Mouse (Mus musculus): Measurements from ENCODE around the gene 2610528A11Rik.
"Not testable (repeated sequence)": the region's sequence is repeated elsewhere in the genome, so short reads cannot be mapped to it uniquely, and the experiment has no call there.

The 2610528A11Rik gene

DNA sequence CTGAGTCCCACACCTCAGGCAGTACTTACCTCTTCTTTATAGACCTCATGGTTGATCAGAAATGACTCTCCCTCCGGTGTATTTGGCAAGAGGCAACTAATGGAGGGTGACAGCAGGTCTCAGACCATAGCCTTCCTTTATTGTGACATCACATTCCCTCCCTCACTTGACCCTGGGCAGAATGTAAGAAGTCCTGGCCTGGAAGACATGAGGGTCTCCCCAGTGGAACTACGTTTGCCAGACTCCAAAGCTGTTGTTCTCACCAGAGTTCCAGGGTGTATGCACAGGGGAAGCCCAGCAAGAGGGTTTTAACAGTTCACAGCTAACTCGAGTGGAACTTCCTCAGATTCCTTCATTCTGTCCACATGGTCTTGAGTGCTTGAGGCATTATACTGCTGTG, at the start of gene 2610528A11Rik:
TSS of gene 2610528A11Rik (minus strand) at position 101 of the 400 bp plus-strand sequence.
- DNase-seq (ENCODE audit: low spot score): no peak

DNA sequence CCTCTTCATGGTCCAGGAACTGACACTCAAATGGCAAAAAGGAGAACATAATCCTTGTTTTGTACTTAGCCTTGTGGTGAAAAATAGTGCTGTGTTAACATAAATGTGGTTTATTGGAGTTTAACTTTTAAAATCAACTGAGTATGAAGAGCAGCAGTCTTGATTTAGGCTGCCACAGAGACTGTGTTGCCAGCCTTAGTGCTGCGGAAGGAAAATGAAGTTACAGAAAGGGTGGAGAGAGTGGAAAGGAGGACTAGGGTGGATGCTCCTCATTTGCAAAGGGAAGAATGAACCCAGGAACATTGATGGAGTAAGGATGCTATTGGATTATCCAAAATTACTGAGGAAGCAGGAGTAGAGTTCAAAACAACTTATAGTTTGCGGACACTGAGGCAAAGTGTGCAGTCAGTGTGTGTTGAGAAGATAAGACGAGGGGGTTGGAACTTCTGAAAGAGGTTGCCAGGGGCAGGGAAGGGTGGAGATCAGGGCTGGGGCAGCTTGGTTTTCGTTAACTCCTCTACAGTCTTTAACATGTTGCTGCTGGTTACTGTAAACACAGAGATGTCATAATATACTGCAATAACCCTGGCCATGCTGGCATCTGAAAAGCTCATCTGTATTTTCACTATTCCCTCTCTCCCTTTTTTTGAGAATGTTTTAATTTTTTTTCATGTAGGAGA, 49.6 kb upstream of the 2610528A11Rik start:
- DNase-seq (ENCODE audit: low spot score): no peak

DNA sequence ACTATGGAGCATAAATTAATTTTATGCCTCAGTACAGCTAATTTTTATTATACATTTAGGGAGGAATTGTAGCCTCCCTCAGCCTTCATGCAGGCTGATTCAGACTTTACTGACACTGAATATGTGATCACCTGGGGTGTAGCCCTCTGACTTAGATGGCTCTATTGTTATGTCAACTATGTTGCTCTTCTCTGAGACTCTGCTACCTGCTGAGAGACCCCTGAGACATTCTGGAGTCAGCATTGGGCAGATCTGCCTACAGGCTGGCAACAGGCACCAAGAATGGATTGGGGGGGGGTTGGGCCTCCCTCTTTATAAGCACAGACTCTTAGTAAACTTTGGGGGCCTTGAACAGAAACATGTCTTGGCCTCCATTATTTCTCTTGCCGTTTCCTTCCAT, 40.6 kb upstream of the 2610528A11Rik start:
- no peak for DNase-seq (ENCODE audit: low spot score)

DNA sequence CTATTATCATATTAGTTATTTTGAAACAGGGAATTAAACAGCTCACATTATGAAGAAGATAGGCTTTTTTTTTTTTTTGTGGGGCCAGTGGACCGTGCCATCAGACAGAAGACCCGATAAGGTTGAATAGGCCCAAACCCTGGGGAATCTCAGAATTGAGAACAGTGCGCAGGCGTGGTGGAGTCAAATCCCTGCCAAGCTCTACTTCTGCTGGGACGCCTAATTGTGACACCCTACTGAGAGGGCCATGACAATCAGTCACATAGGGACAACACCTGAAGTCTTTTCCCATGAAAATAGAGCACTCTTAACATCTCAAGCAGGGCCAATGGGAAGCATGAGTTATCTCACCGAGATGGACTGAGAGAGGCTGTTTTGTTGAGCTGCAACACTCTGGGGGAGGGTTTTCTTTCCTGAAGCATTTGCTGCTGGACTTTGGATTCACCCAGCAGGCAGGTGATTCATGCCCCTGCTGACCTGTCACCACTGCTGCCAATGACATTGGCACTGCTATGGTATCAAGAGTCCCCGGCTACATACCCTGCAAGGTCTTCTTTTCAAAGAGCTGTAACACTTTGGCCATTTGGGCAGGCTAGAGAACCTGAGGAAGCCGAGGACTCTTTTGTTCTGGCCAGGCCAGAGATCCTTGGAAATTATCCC, 25.4 kb upstream of the 2610528A11Rik start:
- no peak for DNase-seq (ENCODE audit: low spot score)

DNA sequence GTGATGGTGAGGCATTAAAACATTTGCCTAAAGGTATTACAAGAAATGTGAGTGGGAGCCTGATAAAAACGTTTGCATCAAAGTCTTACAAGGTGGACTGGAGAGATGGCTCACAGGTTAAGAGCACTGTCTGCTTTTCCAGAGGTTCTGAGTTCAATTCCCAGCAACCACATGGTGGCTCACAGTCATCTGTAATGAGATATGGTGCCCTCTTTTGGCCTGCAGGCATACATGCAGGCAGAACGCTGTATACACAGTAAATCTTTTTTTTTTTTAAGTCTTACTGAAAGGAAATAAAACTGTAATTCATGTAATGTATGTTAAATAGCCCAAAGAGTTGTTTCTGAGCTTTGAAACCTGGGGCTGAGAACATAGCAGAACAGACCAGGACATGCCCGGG, 23.8 kb upstream of the 2610528A11Rik start:
- not testable (repeated sequence) for DNase-seq (ENCODE audit: low spot score)

DNA sequence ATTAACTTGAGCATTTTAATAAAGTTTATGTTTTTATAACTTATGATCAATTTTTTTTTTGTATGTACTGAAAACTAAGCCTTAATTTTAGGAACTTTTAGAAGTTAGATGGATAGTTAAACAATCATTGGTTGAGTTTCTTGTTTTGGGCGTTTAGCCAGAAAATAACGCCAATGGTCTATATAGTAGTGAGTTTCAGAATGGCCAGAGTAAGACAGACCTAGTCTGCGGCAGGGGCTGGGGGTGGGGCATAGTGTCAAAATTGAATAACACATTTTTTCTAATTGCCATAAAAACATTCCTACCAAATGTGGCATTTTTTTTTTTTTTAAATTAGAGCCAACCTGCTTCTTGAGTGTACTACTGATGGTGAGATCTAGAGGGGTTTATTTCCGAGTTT, 22.3 kb upstream of the 2610528A11Rik start:
- no peak for DNase-seq (ENCODE audit: low spot score)

DNA sequence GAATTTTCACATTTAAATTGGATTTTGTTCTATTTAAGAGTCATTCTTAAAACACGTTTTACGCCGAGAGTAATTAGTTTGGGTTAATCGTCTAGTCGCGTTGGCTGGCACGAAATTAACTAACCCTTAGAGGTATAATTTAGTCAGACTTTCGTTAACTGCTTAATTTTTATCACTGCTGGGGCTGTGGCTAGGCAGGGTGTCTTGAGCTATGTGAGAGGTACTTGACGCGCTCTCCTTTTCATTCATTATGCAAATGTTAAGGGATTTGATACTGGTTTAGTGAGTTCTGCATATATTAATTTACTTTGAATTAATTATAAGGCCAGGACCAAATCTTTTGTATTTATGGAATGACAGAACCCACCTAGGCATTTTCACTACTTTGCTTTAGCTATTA, 21.8 kb upstream of the 2610528A11Rik start:
- DNase-seq (ENCODE audit: low spot score): no peak

DNA sequence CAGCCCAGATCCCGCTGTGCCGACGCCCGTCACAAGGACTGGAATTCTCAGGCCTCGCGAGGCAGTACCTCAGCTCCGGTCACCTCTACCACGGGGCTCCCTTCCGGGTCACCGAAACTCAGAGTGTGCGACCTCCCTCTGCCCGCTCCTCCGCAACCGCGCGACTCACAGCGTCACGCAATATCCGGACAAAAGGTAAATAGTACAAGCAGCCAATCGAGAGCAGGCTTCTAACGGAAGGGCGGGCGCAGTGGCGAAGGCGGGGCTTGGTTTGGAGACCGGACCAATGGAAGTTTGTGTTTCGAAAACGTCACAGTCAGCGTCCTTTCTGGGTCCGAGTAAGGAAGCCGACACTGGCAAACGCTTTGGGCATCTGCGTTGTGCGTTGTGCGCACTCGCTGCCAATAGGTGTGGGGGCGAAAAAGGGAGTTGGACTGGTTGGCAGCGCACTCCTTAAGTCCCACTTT, 21.3 kb upstream of the 2610528A11Rik start, which contains the start of gene Ghitm:
TSS of gene Ghitm (minus strand) at position 146 of the 467 bp plus-strand sequence.
- DNase-seq (ENCODE audit: low spot score): peak; percentile 96

DNA sequence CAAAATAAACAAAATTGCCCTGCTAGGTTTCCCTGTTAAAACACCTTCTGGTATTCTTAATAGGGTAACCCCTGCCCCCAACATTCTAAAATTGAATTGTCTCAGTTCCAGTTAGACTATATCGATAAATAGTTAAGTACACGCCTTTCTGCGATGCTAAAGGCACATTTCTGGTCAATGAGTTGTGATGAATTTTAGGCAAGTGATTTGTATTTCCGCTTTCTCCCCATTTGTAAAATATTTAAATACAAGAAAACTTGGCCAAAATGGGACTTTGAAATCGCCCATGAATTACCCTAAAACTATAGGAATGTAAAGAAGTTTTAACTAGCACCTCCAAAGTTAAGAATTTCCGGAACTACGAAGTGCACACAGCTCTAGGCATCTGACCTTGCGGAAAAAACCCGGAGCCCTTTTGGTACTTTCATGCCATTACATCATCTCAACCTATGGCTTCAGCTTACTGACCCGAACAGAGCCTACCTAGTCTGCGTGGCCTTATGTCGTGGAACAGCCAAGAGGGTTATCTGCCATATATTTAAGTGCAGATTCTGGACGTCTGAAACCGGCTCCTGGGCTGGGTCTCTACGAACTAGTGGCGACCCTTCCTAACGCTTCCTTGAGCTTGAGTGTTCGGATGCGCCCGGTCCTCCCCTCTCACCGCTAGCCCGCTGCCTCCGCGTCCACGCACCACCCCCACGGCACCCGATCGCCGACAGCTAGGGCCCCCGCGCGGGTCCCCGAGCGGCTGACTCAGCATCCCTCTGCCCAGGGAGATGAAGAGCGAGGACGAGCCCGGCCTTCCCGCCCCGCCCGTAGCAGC, 20.7 kb upstream of the 2610528A11Rik start:
- DNase-seq (ENCODE audit: low spot score): no peak

DNA sequence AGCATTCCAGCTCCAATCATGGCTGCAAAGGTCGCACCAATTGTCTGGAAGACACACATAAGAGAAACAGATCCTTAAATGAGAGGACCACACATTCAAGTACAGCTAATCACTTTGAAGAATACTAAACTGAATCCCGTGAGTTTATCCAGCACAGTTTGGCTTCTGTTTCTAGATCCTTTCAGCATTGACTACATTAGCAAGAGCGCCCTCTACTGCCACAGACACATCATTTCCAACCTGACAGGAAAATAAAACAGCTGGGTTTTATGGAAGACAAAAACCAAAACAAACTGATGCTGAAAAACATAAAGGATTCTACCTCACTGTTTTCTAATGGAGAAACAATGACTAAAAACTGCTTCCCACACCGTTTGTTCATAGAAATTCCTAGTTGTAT, 13.8 kb upstream of the 2610528A11Rik start:
- DNase-seq (ENCODE audit: low spot score): no peak

DNA sequence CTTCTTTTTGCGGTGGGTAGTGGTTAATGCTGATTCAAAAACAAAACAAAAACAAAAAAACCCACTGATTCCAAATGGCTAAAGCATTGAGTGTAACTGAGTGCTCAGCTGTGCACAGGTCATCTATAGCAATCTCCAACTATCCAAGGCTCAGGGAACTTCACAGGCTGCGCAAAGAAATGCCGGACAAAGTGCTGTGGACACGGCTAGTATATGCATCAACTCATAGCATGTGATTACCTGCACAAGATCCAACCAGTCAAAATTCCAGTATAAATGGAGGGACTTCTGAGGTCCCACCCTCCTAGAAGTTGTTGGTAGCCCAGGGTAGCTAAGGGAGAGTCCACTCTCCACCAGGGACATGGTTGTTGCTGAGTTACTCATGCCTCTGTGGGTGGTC, 5.4 kb upstream of the 2610528A11Rik start:
- DNase-seq (ENCODE audit: low spot score): no peak

DNA sequence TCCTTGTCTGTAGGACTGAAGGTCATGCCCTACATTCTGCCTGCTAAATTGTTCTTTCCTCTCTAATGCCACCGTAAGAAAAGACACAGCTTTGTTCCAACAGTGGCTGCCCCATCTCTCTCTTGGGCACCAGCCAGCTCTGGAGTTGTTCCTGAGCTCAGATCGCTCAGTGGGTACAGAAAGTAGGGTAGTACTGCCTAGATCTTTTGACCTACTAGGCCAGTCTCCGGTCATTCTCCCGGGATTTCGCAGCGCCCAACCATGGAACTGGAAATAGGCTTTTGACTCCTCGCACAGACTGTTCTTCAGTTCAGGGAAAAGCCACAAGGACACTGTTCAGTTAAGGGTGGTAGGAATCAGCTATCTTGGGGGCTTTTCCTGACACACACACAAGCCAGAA, 891 bp downstream of the 2610528A11Rik start:
- DNase-seq (ENCODE audit: low spot score): no peak

DNA sequence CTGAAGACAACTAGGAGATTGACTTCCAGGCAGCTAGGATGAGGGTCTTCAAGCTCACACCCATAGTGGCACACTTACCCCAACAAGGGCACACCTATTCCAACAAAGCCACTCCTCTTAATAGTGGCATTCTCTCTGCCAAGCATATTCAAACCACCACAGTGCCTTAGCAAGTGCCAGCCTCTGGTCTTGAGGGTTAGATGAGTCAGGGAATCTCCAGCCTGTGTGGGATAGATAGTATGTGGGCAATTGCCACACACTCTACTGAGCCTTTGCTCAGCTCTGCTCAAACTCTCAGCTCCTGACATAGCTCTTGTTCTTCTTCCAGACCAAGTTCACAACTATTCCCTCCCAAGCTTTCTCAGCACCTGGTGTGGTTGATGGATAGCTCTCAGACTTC, 2.5 kb downstream of the 2610528A11Rik start:
- DNase-seq (ENCODE audit: low spot score): no peak

DNA sequence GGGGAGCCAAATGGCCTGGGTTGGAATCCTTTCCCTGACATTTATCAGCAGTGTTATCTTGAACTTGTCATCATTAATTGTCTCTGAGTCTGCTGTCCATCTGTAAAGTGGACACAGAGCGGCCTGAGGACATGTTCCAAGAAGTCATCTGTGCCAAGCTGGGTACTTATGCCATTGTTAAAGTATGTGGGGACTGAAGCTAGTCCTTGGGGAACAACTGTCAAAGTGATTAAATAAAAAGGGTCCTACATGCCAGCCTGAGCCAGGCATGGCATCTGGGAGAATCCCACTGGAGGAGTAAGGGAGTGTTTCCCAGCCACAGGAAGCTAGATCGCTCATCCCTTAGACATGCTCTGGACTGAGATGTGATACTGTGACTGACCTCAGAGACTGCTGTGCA, 3.4 kb downstream of the 2610528A11Rik start:
- no peak for DNase-seq (ENCODE audit: low spot score)

DNA sequence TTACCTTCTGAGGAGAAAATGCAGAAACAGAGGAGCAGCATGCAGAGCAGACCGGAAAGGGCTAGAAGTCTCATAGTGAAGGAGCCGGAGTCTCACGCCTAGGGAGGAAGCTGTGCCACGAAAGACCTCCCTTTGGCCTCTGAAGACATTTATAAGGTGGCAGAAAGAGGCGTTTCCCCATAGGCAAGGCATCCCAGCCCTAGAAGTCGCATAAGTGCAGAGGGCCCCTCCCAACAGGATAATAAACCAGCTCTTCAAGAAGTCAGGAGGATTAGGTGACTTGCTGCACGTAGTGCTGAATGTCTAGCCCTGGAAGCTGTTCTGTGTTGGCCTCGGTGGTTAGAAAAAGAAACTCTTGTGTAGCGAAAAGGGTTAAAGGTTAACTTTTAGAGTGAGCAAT, 3.8 kb downstream of the 2610528A11Rik start:
- DNase-seq (ENCODE audit: low spot score): no peak

DNA sequence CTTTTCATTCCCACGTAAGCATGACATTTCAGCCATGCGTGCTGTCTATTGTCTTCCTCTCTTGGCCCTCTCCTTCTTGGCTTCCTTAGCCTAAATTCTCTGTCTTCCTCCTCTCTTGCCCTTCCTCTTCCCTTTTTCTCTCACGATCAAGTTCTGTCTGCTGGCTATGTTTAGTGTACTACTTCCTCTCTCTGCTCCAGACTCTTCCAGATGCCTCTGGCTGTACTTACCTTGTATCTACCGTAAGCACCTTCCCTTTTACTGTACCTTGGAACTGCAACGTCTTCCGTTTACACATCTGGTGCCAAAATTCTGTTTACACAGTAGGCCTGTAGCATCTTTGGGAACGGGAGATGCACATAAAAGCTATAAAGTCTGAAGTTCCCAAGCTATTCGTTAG, 4.4 kb downstream of the 2610528A11Rik start:
- no peak for DNase-seq (ENCODE audit: low spot score)

DNA sequence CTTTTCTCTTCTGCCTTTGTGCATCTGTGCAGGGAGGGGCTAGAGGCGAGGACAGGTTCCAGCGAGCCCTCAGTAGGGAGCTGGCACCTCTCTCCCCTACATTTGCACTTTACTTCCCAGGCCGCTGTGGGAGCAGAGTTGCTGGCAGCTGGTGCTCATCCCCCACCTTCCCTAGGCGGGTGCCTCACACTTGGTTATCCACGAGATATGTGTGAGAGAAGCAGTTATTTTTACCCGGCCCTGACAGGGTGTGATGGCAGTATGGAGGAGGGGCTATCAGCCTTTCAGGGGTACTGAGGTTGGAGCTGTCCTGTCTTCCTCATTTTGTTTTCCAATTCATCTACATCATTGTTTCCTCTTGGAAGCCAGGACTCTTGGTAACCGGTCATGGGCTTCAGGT, 8.0 kb downstream of the 2610528A11Rik start:
- no peak for DNase-seq (ENCODE audit: low spot score)

DNA sequence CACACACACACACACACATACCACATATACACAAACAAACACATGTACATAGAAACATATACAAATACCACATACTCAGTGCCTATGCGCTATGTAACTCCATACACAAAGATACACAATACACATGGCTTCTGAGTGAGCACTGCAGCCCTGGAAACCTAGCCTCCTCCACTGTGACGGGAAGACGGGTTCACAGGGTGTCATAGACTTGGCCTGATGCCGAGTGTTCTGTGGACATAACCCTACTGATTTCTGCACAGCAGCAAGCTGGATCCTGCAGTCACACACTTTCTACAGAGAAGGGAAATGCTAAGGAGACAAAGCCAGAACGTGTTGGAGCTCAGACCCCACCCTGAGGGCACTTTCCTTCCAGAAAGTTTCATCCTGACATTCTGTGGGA, 9.1 kb downstream of the 2610528A11Rik start:
- DNase-seq (ENCODE audit: low spot score): no peak

DNA sequence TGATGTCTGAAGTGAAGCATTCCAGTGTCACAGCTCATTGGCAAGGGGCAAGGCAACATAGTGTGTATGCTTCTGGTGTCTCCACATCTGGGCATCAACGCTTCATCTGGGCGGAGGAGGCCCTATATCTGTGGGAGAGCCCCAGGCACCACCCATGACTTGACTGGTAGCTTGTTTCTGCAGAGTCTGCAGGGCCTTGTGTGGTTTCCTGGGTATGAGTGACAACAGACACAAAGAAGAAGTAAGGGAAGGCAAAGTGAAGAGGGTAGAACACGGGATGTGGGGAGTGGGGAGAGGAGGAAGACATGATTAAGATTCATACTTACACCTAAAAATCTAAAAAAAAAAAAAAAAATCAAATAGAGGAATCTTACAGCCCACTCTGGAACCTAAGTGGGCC, 11.3 kb downstream of the 2610528A11Rik start:
- no peak for DNase-seq (ENCODE audit: low spot score)

DNA sequence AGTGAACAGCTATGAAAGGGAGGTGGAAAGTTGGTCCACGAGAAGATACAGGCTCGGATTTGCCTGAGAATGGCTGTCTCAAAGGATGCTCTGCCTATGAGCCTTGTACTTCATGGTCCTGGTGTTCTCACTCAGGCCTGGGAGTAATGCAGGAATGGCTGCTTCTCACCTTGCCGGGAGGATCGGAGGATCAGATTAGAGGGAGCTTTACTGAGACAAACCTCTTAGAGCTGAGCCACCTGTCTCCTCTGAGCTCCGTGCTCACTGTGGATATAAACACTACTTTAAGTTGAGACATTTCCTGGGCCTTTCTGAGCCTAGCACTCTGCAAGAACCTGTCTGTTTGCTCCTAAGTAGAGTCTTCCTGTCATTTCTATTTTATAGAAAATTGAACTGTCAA, 12.3 kb downstream of the 2610528A11Rik start:
- no peak for DNase-seq (ENCODE audit: low spot score)

DNA sequence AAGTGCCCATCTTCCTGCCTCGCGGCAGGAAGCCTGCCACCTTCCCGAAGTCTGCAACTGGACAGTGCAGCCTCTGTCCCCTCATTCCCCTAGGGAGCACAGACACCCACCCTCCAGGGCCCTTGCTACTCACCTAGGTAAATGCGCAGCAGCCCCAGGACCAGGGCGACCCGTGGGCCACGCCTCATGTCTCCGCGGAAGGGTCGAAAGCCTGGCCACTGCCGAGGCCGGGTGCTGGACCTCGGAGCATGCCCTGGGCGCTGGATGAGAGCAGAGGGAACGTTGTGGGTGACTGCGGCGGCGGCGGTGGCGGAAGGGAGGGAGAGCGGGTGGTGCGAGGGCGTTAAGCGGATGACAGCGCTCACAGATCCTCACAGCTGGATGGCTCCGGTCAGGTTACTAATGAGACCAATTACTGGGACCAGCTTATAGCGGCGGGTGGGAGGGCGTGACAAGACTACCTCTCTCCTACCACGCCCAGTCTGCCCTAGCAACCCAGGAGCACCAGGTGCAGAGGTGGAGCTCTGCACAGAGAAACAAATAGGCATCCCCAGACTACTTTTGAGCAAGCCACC, 15.8 kb downstream of the 2610528A11Rik start, which contains the start of gene Cdhr1:
TSS of gene Cdhr1 (minus strand) at position 392 of the 575 bp plus-strand sequence.
- no peak for DNase-seq (ENCODE audit: low spot score)

DNA sequence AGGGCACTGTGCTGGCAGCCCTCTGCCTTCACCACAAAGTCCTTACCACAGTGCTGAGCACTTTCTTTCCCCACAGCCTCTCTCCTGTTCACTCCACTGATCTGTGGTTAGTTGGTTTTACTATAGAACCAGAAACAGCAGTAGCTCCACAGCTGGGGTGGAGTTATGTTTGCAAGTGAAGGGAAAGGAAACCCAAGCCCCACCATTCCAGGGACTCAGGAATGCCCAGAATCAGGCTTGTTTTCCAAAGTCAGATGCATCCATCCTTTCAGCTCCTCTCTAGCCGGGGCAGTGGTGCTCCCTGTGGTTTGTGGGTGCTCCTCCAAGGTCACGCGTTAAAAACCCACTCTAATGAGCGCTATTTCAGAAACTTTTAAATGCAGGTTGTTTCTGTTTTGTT, 18.3 kb downstream of the 2610528A11Rik start:
- no peak for DNase-seq (ENCODE audit: low spot score)

All from testis, postnatal 14 days (tissue).